Comparison of ENCODE assay signal across 10 mouse cellular contexts in genomic region chr4:139810762-139811438, GRCm38 (mm10). TPM values are rescaled to one million over a fixed set of nuclear protein-coding genes. Genes with fewer than 3 reads are reported as not detected.
DNase-seq lines count a peak whose midpoint lies in the region; ATAC-seq and TF ChIP-seq lines count a peak whose summit lies in the region.
"Had no signal": no experiment of that assay in that cellular context is flagged by ENCODE, and none has a peak within 500 bp of the region (broad histone marks: within the 10 kb centered on the region; RNA-seq: fewer than 3 reads in every experiment).

No protein-coding gene starts in this region.

- no peak for TF ChIP-seq CTCF in brain, embryonic 14.5 days (IDR thresholded peaks at IDR 0.05; ENCODE audit: borderline replicate concordance, extremely low read depth, insufficient read depth, insufficient read length)

- ATAC-seq in heart, embryonic 13.5 days (ENCODE audit: extremely low read depth, insufficient number of reproducible peaks, low FRiP score, low TSS enrichment) = no peak
- ATAC-seq in hindbrain, embryonic 11.5 days (ENCODE audit: low FRiP score) = peak; percentile 31; the same call in 1 of the 2 replicates
- peak; percentile 66; the same call in 1 of the 2 replicates for ATAC-seq in midbrain, embryonic 14.5 days (ENCODE audit: low FRiP score, low TSS enrichment)
- no peak for ATAC-seq in granulocyte monocyte progenitor cell, adult 5-6 weeks (replicated peaks; ENCODE audit: poor library complexity, severe bottlenecking)

- 3% methylated on average over 22 of the region's 22 CpGs for WGBS in heart, embryonic 13.5 days
- WGBS in hindbrain, embryonic 11.5 days = 2% methylated on average over 22 of the region's 22 CpGs
- 2% methylated on average over 22 of the region's 22 CpGs for WGBS in midbrain, embryonic 14.5 days

- TF ChIP-seq POLR2A in brain, embryonic 14.5 days (IDR thresholded peaks at IDR 0.05; ENCODE audit: borderline replicate concordance, extremely low read depth, insufficient read depth, insufficient read length, poor library complexity, severe bottlenecking) = no peak

- no peak overlapping the region for H3K27ac ChIP-seq in heart, embryonic 13.5 days (replicated peaks)
- peak overlapping the region; percentile 77 for H3K27ac ChIP-seq in hindbrain, embryonic 11.5 days (ENCODE audit: low read depth, low read length)
- H3K27ac ChIP-seq in midbrain, embryonic 14.5 days (replicated peaks; ENCODE audit: low read depth, low read length) = peak overlapping the region; percentile 71

- no peak overlapping the region; the same call in 1 of the 2 replicates for H3K4me3 ChIP-seq in heart, embryonic 13.5 days
- no peak overlapping the region for H3K4me3 ChIP-seq in hindbrain, embryonic 11.5 days (ENCODE audit: low read depth, low read length)
- no peak overlapping the region for H3K4me3 ChIP-seq in midbrain, embryonic 14.5 days (replicated peaks; ENCODE audit: low read depth, low read length)

- peaks cover 97% of the 10 kb centered on the region for H3K27me3 ChIP-seq in heart, embryonic 13.5 days (replicated peaks)
- H3K27me3 ChIP-seq in hindbrain, embryonic 11.5 days (ENCODE audit: control insufficient read depth, insufficient read depth, low read length) = peaks cover 53% of the 10 kb centered on the region
- peaks cover 34% of the 10 kb centered on the region for H3K27me3 ChIP-seq in midbrain, embryonic 14.5 days (ENCODE audit: control insufficient read depth, insufficient read depth, low read length)

- 0 out of 2 replicates have a peak overlapping the region, but pooled peaks have one; percentile 14 for H3K9ac ChIP-seq in heart, embryonic 13.5 days
- H3K9ac ChIP-seq in hindbrain, embryonic 11.5 days (ENCODE audit: low read depth, low read length) = no peak overlapping the region
- H3K9ac ChIP-seq in midbrain, embryonic 14.5 days (replicated peaks; ENCODE audit: low read length) = 0 out of 2 replicates have a peak overlapping the region, but pooled peaks have one; percentile 16

- intact Hi-C loops in heart, postnatal 25 days (cut with DNase I) = no loop called here

- no peak for DNase-seq in heart, postnatal 25 days (ENCODE audit: low spot score)
- DNase-seq in brain, embryonic 14.5 days (ENCODE audit: low read depth) = peak; percentile 86
- DNase-seq in hindbrain, embryonic 11.5 days (ENCODE audit: low spot score) = peak; percentile 66
- peak; percentile 74 for DNase-seq in midbrain, embryonic 14.5 days
- DNase-seq in adrenal gland, postnatal 14 days = no peak
- DNase-seq in ovary, postnatal 10 days (ENCODE audit: low spot score) = no peak
- DNase-seq: adrenal gland, postnatal 10 days; lung, adult 18-20 months had no signal

- no peaks in the 10 kb centered on the region for H3K9me3 ChIP-seq in heart, embryonic 13.5 days
- no peaks in the 10 kb centered on the region for H3K9me3 ChIP-seq in hindbrain, embryonic 11.5 days (ENCODE audit: control insufficient read depth, low read length)
- H3K9me3 ChIP-seq in midbrain, embryonic 14.5 days (ENCODE audit: control insufficient read depth, low read length) = no peaks in the 10 kb centered on the region

- H3K4me1 ChIP-seq in heart, embryonic 13.5 days = peaks cover 14% of the 10 kb centered on the region
- peaks cover 17% of the 10 kb centered on the region for H3K4me1 ChIP-seq in hindbrain, embryonic 11.5 days (replicated peaks; ENCODE audit: control insufficient read depth, insufficient read depth, low read length)
- H3K4me1 ChIP-seq in midbrain, embryonic 14.5 days (ENCODE audit: control insufficient read depth, insufficient read depth, low read length) = peaks cover 40% of the 10 kb centered on the region

- peak overlapping the region; percentile 46 for H3K4me2 ChIP-seq in heart, embryonic 13.5 days
- peak overlapping the region; percentile 18 for H3K4me2 ChIP-seq in hindbrain, embryonic 11.5 days (replicated peaks; ENCODE audit: low read depth, low read length)
- peak overlapping the region; percentile 24 for H3K4me2 ChIP-seq in midbrain, embryonic 14.5 days (ENCODE audit: low read length)

- no peaks in the 10 kb centered on the region for H3K36me3 ChIP-seq in heart, embryonic 13.5 days
- no peaks in the 10 kb centered on the region for H3K36me3 ChIP-seq in hindbrain, embryonic 11.5 days (ENCODE audit: control insufficient read depth, insufficient read depth, low read length)
- 0 out of 2 replicates have a peak, but pooled peaks cover 3% of the 10 kb centered on the region for H3K36me3 ChIP-seq in midbrain, embryonic 14.5 days (ENCODE audit: control insufficient read depth, insufficient read depth, low read length)

RNA-seq across cellular contexts. Expression of gene Pax7, which starts 22.4 kb away (rescaled TPM):
- polyA plus RNA-seq in heart, embryonic 13.5 days (2015; fragmentation: Nextera tagmentation; extraction: Ambion mirVana) = 0.03 TPM in 1 of 2 replicates, not detected in the other
- total RNA-seq in heart, postnatal 25 days (2021) = not detected
- 6.8 and 12.2 TPM in 2 replicates for polyA plus RNA-seq in brain, embryonic 14.5 days (2012; rRNA removed)
- 2.2 and 2.7 TPM in 2 replicates for polyA plus RNA-seq in hindbrain, embryonic 11.5 days (2014; fragmentation: Nextera tagmentation; extraction: Ambion mirVana)
- polyA plus RNA-seq in midbrain, embryonic 14.5 days (2014; fragmentation: Nextera tagmentation; extraction: Ambion mirVana) = 9.1 and 9.2 TPM in 2 replicates
- not detected in 2 replicates for total RNA-seq in adrenal gland, postnatal 14 days (2021)
- not detected in 2 replicates for total RNA-seq in granulocyte monocyte progenitor cell, adult 5-6 weeks (2014; fragmentation: Nextera tagmentation)
- not detected in 2 replicates for total RNA-seq in granulocyte monocyte progenitor cell, adult 5-6 weeks (2017)

Comparison
In these comparisons a context has a peak if more than half of its experiments do, and no peak if none do; other contexts are left out.
1. ATAC-seq: peak in hindbrain, embryonic 11.5 days (single experiment) and midbrain, embryonic 14.5 days (single experiment); none in heart, embryonic 13.5 days (single experiment) and granulocyte monocyte progenitor cell, adult 5-6 weeks (single experiment).
2. DNase-seq: peak in brain, embryonic 14.5 days (single experiment), hindbrain, embryonic 11.5 days (single experiment) and midbrain, embryonic 14.5 days (single experiment); none in heart, postnatal 25 days (single experiment), adrenal gland, postnatal 14 days (single experiment) and ovary, postnatal 10 days (single experiment).
3. Peak in every context shown above with its lines, with median percentiles within 50 percentile points of each other: H3K4me2 ChIP-seq.